Mouse (Mus musculus): ENCODE measurements around the gene Psmc3.

DNA sequence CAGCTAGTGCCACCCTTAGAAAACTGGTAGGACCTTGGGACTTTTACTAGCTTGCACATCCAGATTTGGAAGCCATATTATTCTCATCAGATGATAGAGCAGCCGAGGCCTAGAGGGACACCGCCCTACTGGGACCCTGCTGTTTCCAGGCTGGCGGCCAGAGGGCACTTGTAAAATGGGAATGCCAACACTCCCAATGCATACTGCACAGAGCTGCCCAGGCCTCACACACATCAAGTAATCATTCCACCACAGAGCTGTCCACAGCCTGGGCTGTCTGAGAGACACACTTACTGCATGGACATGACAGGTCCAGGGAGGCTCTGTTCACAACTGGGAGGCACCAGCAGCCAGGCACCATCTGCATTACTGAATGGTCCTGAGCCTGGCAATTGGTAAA, 12.6 kb downstream of the Psmc3 start:
- TF ChIP-seq CTCF (IDR thresholded peaks at IDR 0.05): no peak
- no peak for TF ChIP-seq EP300 (IDR thresholded peaks at IDR 0.05)

All from lung, postnatal 0 days (tissue).